ENCODE assay signal across 28 mouse cellular contexts in genomic region chr2:71868256-71868655, GRCm38 (mm10). TPM values are rescaled to one million over a fixed set of nuclear protein-coding genes. Genes with fewer than 3 reads are reported as not detected.
DNase-seq lines count a peak whose midpoint lies in the region; ATAC-seq and TF ChIP-seq lines count a peak whose summit lies in the region.
"Had no signal": no experiment of that assay in that cellular context is flagged by ENCODE, and none has a peak within 500 bp of the region (broad histone marks: within the 10 kb centered on the region; RNA-seq: fewer than 3 reads in every experiment).

No protein-coding gene starts in this region.

- TF ChIP-seq POLR2A in heart, adult 2 months (IDR thresholded peaks at IDR 0.05; ENCODE audit: insufficient read depth, low read depth, low read length) = no peak
- TF ChIP-seq POLR2A in cortical plate, adult 2 months (IDR thresholded peaks at IDR 0.05; ENCODE audit: extremely low read depth, insufficient read depth, low read length) = no peak

- WGBS in heart, adult 2 months = 97% methylated on average over 1 of the region's 1 CpGs
- 96% methylated on average over 1 of the region's 1 CpGs for WGBS in midbrain, embryonic 14.5 days

- peaks cover 12% of the 10 kb centered on the region for H3K4me1 ChIP-seq in heart, adult 2 months (ENCODE audit: control insufficient read depth, insufficient read depth, low read length)
- peaks cover 3% of the 10 kb centered on the region for H3K4me1 ChIP-seq in cortical plate, adult 2 months (ENCODE audit: control insufficient read depth, insufficient read depth, low read length)
- H3K4me1 ChIP-seq in midbrain, embryonic 14.5 days (ENCODE audit: control insufficient read depth, insufficient read depth, low read length) = no peaks in the 10 kb centered on the region
- H3K4me1 ChIP-seq: midbrain, embryonic 13.5 days had no signal

- no peaks in the 10 kb centered on the region for H3K9me3 ChIP-seq in midbrain, embryonic 14.5 days (ENCODE audit: control insufficient read depth, low read length)
- H3K9me3 ChIP-seq: forebrain, embryonic 12.5 days; G1E; intestine, embryonic 15.5 days; liver, embryonic 12.5 days; midbrain, embryonic 13.5 days had no signal

- no peak overlapping the region for H3K4me2 ChIP-seq in midbrain, embryonic 14.5 days (ENCODE audit: low read length)
- H3K4me2 ChIP-seq: forebrain, embryonic 12.5 days; intestine, embryonic 15.5 days; liver, embryonic 12.5 days; midbrain, embryonic 13.5 days had no signal

- peaks cover 9% of the 10 kb centered on the region for H3K36me3 ChIP-seq in heart, adult 2 months (ENCODE audit: control insufficient read depth, insufficient read depth, low read length)
- no peaks in the 10 kb centered on the region for H3K36me3 ChIP-seq in midbrain, embryonic 14.5 days (ENCODE audit: control insufficient read depth, insufficient read depth, low read length)
- H3K36me3 ChIP-seq: forebrain, embryonic 12.5 days; G1E; intestine, embryonic 15.5 days; liver, embryonic 12.5 days; midbrain, embryonic 13.5 days had no signal

- no peaks in the 10 kb centered on the region for H3K27me3 ChIP-seq in heart, adult 2 months (ENCODE audit: control insufficient read depth, insufficient read depth, low read length)
- no peaks in the 10 kb centered on the region for H3K27me3 ChIP-seq in midbrain, embryonic 14.5 days (ENCODE audit: control insufficient read depth, insufficient read depth, low read length)
- H3K27me3 ChIP-seq: forebrain, embryonic 12.5 days; intestine, embryonic 15.5 days; liver, embryonic 12.5 days; midbrain, embryonic 13.5 days had no signal

- intact Hi-C loops in heart, adult 2 months (cut with DNase I) = no loop called here
- intact Hi-C loops in heart, postnatal 25 days (cut with DNase I) = no loop called here

- DNase-seq in heart, adult 2 months = no peak
- no peak for DNase-seq in heart, postnatal 25 days (ENCODE audit: low spot score)
- DNase-seq in layer of hippocampus, adult 2 months (ENCODE audit: low spot score in 2 of 2) = no peak
- DNase-seq in layer of hippocampus, adult 8-10 months (ENCODE audit: low spot score in 2 of 2) = no peak
- DNase-seq in ES-CJ7 (ENCODE audit: low read depth, low spot score) = peak; percentile 61
- no peak for DNase-seq in midbrain, embryonic 14.5 days
- no peak for DNase-seq in right cerebral cortex, adult 2 months (ENCODE audit: low spot score in 2 of 2)
- DNase-seq: adrenal gland, postnatal 10 days; cerebellum, adult 11-12 months; cerebellum, adult 9-11 months; gastrocnemius, postnatal 14 days; heart, postnatal 14 days; left cerebral cortex, postnatal 4 days; liver, postnatal 0 days; lung, postnatal 36 days; right cerebral cortex, adult 18-20 months; right cerebral cortex, postnatal 4 days; thymus, adult 18-20 months; thymus, postnatal 25 days had no signal

- TF ChIP-seq CTCF in heart, adult 2 months (IDR thresholded peaks at IDR 0.05) = no peak
- no peak for TF ChIP-seq CTCF in layer of hippocampus, adult 2 months (conservative IDR thresholded peaks at IDR 0.05)
- no peak for TF ChIP-seq CTCF in cortical plate, adult 2 months (IDR thresholded peaks at IDR 0.05; ENCODE audit: extremely low read depth, insufficient read depth, low read length)

- H3K9ac ChIP-seq in heart, adult 2 months (ENCODE audit: low read depth, low read length) = no peak overlapping the region
- H3K9ac ChIP-seq in midbrain, embryonic 14.5 days (replicated peaks; ENCODE audit: low read length) = no peak overlapping the region
- H3K9ac ChIP-seq: forebrain, embryonic 12.5 days; intestine, embryonic 15.5 days; liver, embryonic 12.5 days; liver, postnatal 0 days; midbrain, embryonic 13.5 days had no signal

- ATAC-seq in midbrain, embryonic 14.5 days (ENCODE audit: low FRiP score, low TSS enrichment) = no peak
- ATAC-seq: hindbrain, postnatal 0 days; intestine, embryonic 15.5 days; liver, embryonic 12.5 days; midbrain, embryonic 13.5 days had no signal

- TF ChIP-seq EP300 in heart, adult 2 months (IDR thresholded peaks at IDR 0.05; ENCODE audit: insufficient read depth, low read depth, low read length) = no peak

- no peak overlapping the region for H3K4me3 ChIP-seq in heart, adult 2 months
- H3K4me3 ChIP-seq in layer of hippocampus, adult 2 months = no peak overlapping the region
- H3K4me3 ChIP-seq in cortical plate, adult 2 months (ENCODE audit: insufficient read depth, low read length) = no peak overlapping the region
- no peak overlapping the region for H3K4me3 ChIP-seq in midbrain, embryonic 14.5 days (replicated peaks; ENCODE audit: low read depth, low read length)
- H3K4me3 ChIP-seq: erythroblast, embryonic 14.5 days; forebrain, embryonic 12.5 days; intestine, embryonic 15.5 days; liver, embryonic 12.5 days; midbrain, embryonic 13.5 days had no signal

- no peaks in the 10 kb centered on the region for H3K79me2 ChIP-seq in heart, adult 2 months (replicated peaks; ENCODE audit: control insufficient read depth, insufficient read depth, low read length)

- H3K27ac ChIP-seq in heart, adult 2 months = peak overlapping the region; percentile 80
- H3K27ac ChIP-seq in layer of hippocampus, adult 2 months = peak overlapping the region; percentile 49; the same call in 1 of the 2 replicates
- H3K27ac ChIP-seq in cortical plate, adult 2 months (ENCODE audit: insufficient read depth, low read length) = peak overlapping the region; percentile 42; the same call in 1 of the 2 replicates
- no peak overlapping the region for H3K27ac ChIP-seq in midbrain, embryonic 14.5 days (replicated peaks; ENCODE audit: low read depth, low read length)
- H3K27ac ChIP-seq: forebrain, embryonic 12.5 days; hindbrain, postnatal 0 days; intestine, embryonic 15.5 days; liver, embryonic 12.5 days; midbrain, embryonic 13.5 days; stomach, postnatal 0 days had no signal

RNA-seq across cellular contexts. Expression of gene Pdk1, which starts 4.8 kb away (rescaled TPM):
- 100 to 1,000 TPM; 142 to 170 TPM for total RNA-seq in heart, adult 2 months (2021)
- 28.9 and 62.2 TPM in 2 replicates for polyA plus RNA-seq in heart, adult 2 months (2012; rRNA removed)
- total RNA-seq in heart, postnatal 25 days (2021) = 100 to 1,000 TPM; 115 to 116 TPM
- total RNA-seq in layer of hippocampus, adult 2 months (2021) = 10 to 100 TPM; 38.8 to 39.5 TPM
- 10 to 100 TPM; 41.2 to 50.9 (median 47.0) TPM for total RNA-seq in layer of hippocampus, adult 8-10 months (2022)
- 31.7 and 33.4 TPM in 2 replicates for polyA plus RNA-seq in cortical plate, adult 2 months (2012; rRNA removed)
- polyA plus RNA-seq in midbrain, embryonic 14.5 days (2014; fragmentation: Nextera tagmentation; extraction: Ambion mirVana) = 14.6 and 23.2 TPM in 2 replicates
